Mouse (Mus musculus): Measurements from ENCODE around the gene Sh2d3c. TPM values are rescaled to one million over a fixed set of nuclear protein-coding genes. Genes with fewer than 3 reads are reported as not detected.
A peak's percentile ranks its signal among the peaks of the same experiment; 100 is the strongest.

Gene Sh2d3c
- polyA plus RNA-seq, 1 experiment from 2014 or later: 13.1 TPM

DNA sequence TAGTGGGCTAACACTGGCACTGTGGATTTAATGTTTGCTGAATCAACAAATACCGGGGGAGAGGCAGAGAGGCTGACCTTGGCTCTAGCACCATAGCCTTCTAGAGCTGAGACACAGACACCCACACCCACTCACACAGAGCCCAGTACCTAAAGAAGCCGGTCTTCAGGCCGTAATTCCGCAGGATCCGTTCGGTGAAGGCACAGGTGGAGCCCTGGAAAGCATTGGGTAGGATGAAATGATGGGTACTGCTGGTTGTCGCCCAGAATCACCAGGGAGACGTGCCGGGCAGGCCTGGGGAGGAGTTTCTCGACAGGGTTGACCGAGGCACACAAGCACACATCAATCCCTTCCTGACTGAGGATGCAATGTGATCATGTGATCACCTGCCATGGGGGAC, 29.8 kb upstream of the Sh2d3c start:
- no peak overlapping the region for H3K4me3 ChIP-seq (ENCODE audit: low read depth, low read length)
- H3K9me3 ChIP-seq (ENCODE audit: control insufficient read depth, low read length): no peaks in the 10 kb centered on the region
- ATAC-seq (ENCODE audit: insufficient number of reproducible peaks, low FRiP score, low TSS enrichment, low read depth) (no peak), DNase-seq (ENCODE audit: low spot score) (no peak)
- peaks cover 15% of the 10 kb centered on the region for H3K36me3 ChIP-seq (ENCODE audit: control insufficient read depth, insufficient read depth, low read length)
- peaks cover 3% of the 10 kb centered on the region; the same call in 1 of the 2 replicates for H3K4me1 ChIP-seq (ENCODE audit: control insufficient read depth, insufficient read depth, low read length)
- H3K27ac ChIP-seq (replicated peaks; ENCODE audit: low read depth, low read length): no peak overlapping the region
- H3K4me2 ChIP-seq (ENCODE audit: low read depth, severe bottlenecking): no peak overlapping the region
- H3K9ac ChIP-seq (ENCODE audit: low read length): no peak overlapping the region
- H3K27me3 ChIP-seq (ENCODE audit: control insufficient read depth, insufficient read depth, low read length): no peaks in the 10 kb centered on the region
- 83% methylated on average over 11 of the region's 11 CpGs for WGBS

DNA sequence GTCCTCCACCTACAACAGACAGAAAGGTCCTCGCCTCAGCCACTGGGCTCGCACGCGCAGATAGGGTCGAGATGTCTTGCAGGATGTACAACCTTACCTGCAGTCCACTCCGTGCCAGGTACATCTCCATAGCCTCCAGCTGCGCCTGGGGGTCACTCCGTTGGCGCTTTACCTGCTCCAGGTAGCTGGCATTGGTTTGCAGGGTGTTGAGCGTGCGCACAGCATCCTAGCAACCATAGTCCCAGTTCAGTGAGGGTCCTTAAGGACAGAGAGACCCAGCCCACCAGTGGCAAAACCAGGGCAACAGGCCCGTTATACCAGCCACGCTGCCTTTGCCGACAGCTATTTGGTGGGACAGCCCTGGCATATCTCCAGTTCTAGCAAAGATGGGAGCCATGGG, 28.4 kb upstream of the Sh2d3c start:
- Histone ChIP-seq H3K27ac (replicated peaks; ENCODE audit: low read depth, low read length) (no peak overlapping the region), H3K9me3 (ENCODE audit: control insufficient read depth, low read length) (no peaks in the 10 kb centered on the region), H3K9ac (ENCODE audit: low read length) (no peak overlapping the region), H3K27me3 (ENCODE audit: control insufficient read depth, insufficient read depth, low read length) (no peaks in the 10 kb centered on the region), H3K4me3 (ENCODE audit: low read depth, low read length) (no peak overlapping the region), H3K36me3 (ENCODE audit: control insufficient read depth, insufficient read depth, low read length) (peaks cover 3% of the 10 kb centered on the region; the same call in 1 of the 2 replicates), H3K4me1 (ENCODE audit: control insufficient read depth, insufficient read depth, low read length) (peaks cover 3% of the 10 kb centered on the region; the same call in 1 of the 2 replicates), H3K4me2 (ENCODE audit: low read depth, severe bottlenecking) (no peak overlapping the region; the same call in 1 of the 2 replicates)
- DNase-seq (ENCODE audit: low spot score) (no peak), ATAC-seq (ENCODE audit: insufficient number of reproducible peaks, low FRiP score, low TSS enrichment, low read depth) (no peak)
- 96% methylated on average over 14 of the region's 14 CpGs for whole genome bisulfite sequencing

DNA sequence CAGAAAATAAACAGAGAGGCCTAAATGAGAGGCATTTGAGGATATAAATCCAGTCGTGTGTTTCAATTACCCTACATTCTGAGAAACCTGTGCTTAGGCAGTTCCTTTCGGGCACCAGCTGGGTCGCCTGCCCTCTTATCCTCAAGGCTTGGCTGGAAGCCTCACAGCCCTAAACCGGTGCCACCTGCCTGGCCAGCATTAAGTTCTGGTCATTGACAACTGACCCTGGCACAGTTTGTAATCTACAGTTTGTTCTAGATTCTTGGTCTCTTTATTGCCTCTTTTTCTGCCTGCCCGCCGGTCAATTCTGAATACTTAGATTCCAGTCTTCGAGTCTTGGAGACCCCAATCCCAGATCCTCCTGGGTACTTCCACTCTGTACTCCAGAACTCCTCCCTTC, 27.6 kb upstream of the Sh2d3c start:
- Histone ChIP-seq H3K9me3 (ENCODE audit: control insufficient read depth, low read length) (no peaks in the 10 kb centered on the region), H3K27me3 (ENCODE audit: control insufficient read depth, insufficient read depth, low read length) (no peaks in the 10 kb centered on the region), H3K4me3 (ENCODE audit: low read depth, low read length) (peak overlapping the region; percentile 61), H3K9ac (ENCODE audit: low read length) (peak overlapping the region; percentile 84; the same call in 1 of the 2 replicates), H3K4me2 (ENCODE audit: low read depth, severe bottlenecking) (peak overlapping the region; percentile 79), H3K27ac (replicated peaks; ENCODE audit: low read depth, low read length) (no peak overlapping the region), H3K36me3 (ENCODE audit: control insufficient read depth, insufficient read depth, low read length) (no peaks in the 10 kb centered on the region), H3K4me1 (ENCODE audit: control insufficient read depth, insufficient read depth, low read length) (peaks cover 3% of the 10 kb centered on the region; the same call in 1 of the 2 replicates)
- ATAC-seq (ENCODE audit: insufficient number of reproducible peaks, low FRiP score, low TSS enrichment, low read depth) (no peak), DNase-seq (ENCODE audit: low spot score) (no peak)
- WGBS: 29% methylated on average over 7 of the region's 7 CpGs

DNA sequence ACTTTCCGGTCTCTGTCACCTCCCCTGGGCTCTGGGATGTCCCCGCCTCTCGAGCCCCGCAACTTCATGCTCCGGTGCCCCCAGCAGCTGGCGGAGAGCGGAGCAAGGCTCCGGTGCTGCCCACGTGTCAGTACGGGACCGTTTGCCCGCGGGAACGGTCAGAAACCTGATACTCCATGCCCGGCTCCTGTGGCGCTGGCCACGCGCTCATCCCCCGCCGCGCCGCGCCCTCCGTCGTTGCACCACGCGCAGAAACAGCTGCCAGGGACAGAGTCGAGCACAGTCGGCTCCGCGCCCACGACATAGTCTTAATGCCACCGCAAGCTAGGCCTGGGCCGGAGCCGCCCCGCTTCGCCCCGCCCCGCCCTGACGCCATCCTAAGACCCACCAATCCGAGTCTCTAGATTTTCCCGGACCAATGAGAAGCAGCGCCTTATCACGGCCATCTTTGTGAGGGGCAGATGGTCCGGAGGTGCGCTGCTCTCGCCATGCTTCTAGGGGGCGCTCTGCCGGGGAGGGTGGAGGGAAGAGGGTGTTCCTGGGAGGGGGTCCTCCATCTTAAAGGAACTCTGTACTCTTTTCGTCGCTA, 26.9 kb upstream of the Sh2d3c start:
- Histone ChIP-seq H3K4me1 (ENCODE audit: control insufficient read depth, insufficient read depth, low read length) (peaks cover 3% of the 10 kb centered on the region; the same call in 1 of the 2 replicates), H3K27me3 (ENCODE audit: control insufficient read depth, insufficient read depth, low read length) (no peaks in the 10 kb centered on the region), H3K4me3 (ENCODE audit: low read depth, low read length) (peak overlapping the region; percentile 61), H3K4me2 (ENCODE audit: low read depth, severe bottlenecking) (peak overlapping the region; percentile 79), H3K9ac (ENCODE audit: low read length) (peak overlapping the region; percentile 84), H3K36me3 (ENCODE audit: control insufficient read depth, insufficient read depth, low read length) (no peaks in the 10 kb centered on the region), H3K27ac (replicated peaks; ENCODE audit: low read depth, low read length) (0 out of 2 replicates have a peak overlapping the region, but pooled peaks have one; percentile 1), H3K9me3 (ENCODE audit: control insufficient read depth, low read length) (no peaks in the 10 kb centered on the region)
- under 1% methylated on average over 51 of the region's 51 CpGs for WGBS
- ATAC-seq (ENCODE audit: insufficient number of reproducible peaks, low FRiP score, low TSS enrichment, low read depth) (peak; percentile 96), DNase-seq (ENCODE audit: low spot score) (peak; percentile 99)

DNA sequence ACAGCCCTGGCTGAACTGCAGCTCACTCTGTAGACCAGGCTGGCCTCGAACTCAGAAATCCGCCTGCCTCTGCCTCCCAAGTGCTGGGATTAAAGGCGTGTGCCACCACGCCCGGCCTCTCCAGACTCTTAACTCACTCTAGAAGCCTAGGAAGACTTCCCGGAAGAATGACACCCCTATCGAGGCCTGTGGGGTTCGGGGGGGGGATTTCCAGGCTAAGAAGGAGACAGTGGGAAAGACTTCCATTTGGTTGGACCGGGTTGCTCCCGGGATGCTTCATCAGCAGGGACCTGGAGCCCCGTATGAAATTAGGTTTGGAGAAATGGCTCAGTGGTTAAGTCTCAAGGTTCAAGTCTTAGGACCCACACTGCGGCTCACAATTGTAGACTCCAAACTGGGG, 26.2 kb upstream of the Sh2d3c start:
- peak overlapping the region; percentile 61; the same call in 1 of the 2 replicates for H3K4me3 ChIP-seq (ENCODE audit: low read depth, low read length)
- DNase-seq (ENCODE audit: low spot score) (no peak), ATAC-seq (ENCODE audit: insufficient number of reproducible peaks, low FRiP score, low TSS enrichment, low read depth) (no peak)
- no peaks in the 10 kb centered on the region for H3K27me3 ChIP-seq (ENCODE audit: control insufficient read depth, insufficient read depth, low read length)
- peaks cover 3% of the 10 kb centered on the region; the same call in 1 of the 2 replicates for H3K4me1 ChIP-seq (ENCODE audit: control insufficient read depth, insufficient read depth, low read length)
- WGBS: 89% methylated on average over 12 of the region's 12 CpGs
- H3K27ac ChIP-seq (replicated peaks; ENCODE audit: low read depth, low read length): no peak overlapping the region
- peak overlapping the region; percentile 5; the same call in 1 of the 2 replicates for H3K9ac ChIP-seq (ENCODE audit: low read length)
- peak overlapping the region; percentile 79; the same call in 1 of the 2 replicates for H3K4me2 ChIP-seq (ENCODE audit: low read depth, severe bottlenecking)
- H3K9me3 ChIP-seq (ENCODE audit: control insufficient read depth, low read length): no peaks in the 10 kb centered on the region
- no peaks in the 10 kb centered on the region for H3K36me3 ChIP-seq (ENCODE audit: control insufficient read depth, insufficient read depth, low read length)

DNA sequence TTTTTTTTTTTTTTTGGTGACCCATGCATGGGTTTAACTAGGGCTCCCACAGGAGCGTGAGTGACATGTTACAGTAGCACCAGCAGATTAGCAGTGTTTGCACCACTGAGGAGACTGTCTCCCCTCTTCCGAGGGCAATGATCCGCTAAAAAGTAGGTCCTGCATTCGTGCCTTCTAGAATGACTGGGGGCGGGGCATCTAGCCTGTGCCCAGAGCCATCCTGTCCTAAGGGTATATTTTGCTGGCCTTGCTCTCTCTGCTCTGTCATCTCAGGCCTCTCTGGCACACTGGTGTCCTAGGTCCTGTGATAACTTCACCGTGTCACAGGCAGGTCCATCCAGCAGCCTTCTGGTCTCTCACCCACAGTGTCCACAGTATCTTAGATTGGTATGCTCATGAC, 21.2 kb upstream of the Sh2d3c start:
- Histone ChIP-seq H3K9ac (ENCODE audit: low read length) (no peak overlapping the region), H3K4me1 (ENCODE audit: control insufficient read depth, insufficient read depth, low read length) (no peaks in the 10 kb centered on the region), H3K4me3 (ENCODE audit: low read depth, low read length) (no peak overlapping the region), H3K9me3 (ENCODE audit: control insufficient read depth, low read length) (no peaks in the 10 kb centered on the region), H3K27me3 (ENCODE audit: control insufficient read depth, insufficient read depth, low read length) (no peaks in the 10 kb centered on the region), H3K27ac (replicated peaks; ENCODE audit: low read depth, low read length) (no peak overlapping the region), H3K36me3 (ENCODE audit: control insufficient read depth, insufficient read depth, low read length) (peaks cover 7% of the 10 kb centered on the region; the same call in 1 of the 2 replicates), H3K4me2 (ENCODE audit: low read depth, severe bottlenecking) (no peak overlapping the region)
- 80% methylated on average over 6 of the region's 6 CpGs for WGBS
- ATAC-seq (ENCODE audit: insufficient number of reproducible peaks, low FRiP score, low TSS enrichment, low read depth): no peak
- DNase-seq (ENCODE audit: low spot score): no peak

DNA sequence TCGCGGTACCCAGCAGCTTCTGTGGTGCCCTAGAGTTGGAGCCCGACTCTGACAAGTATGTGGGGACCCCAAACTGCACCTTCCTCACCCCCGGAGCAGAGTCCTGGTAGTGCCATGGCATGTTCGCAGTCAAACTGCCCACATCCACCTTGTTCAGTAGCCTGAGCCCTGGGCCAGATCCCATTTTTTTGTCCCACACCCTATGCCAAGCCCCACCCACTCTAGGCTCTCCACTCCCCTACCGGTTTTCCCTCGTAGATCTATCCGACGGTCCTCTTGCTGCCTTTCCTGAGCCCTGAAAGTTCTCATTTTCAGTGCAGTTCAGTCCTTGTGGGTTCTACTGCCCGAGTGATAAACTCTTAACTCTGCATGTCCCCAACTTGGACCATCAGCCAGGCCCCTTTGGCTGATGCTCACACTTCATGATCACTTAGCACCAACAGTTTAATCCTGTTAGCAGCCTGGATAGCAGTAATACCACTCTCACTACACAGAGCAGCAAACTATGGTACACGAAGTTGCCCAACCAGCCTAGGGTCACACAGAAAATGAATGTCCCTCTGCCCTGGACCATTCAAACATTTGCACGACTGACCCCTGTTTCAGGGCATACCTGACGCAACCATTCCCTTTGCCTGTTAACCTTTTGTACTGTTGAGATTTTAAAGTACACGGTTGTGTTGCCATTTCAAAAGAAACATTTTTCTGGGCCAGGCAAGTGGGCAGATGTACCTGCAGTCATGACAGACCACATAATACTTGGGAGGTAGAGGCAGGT, 19.7 kb upstream of the Sh2d3c start:
- peaks cover 16% of the 10 kb centered on the region for H3K36me3 ChIP-seq (ENCODE audit: control insufficient read depth, insufficient read depth, low read length)
- 88% methylated on average over 14 of the region's 14 CpGs for WGBS
- no peak for DNase-seq (ENCODE audit: low spot score)
- no peak overlapping the region for H3K4me3 ChIP-seq (ENCODE audit: low read depth, low read length)
- no peak for ATAC-seq (ENCODE audit: insufficient number of reproducible peaks, low FRiP score, low TSS enrichment, low read depth)
- no peaks in the 10 kb centered on the region for H3K9me3 ChIP-seq (ENCODE audit: control insufficient read depth, low read length)
- no peaks in the 10 kb centered on the region for H3K27me3 ChIP-seq (ENCODE audit: control insufficient read depth, insufficient read depth, low read length)
- H3K4me1 ChIP-seq (ENCODE audit: control insufficient read depth, insufficient read depth, low read length): no peaks in the 10 kb centered on the region
- no peak overlapping the region for H3K4me2 ChIP-seq (ENCODE audit: low read depth, severe bottlenecking)
- H3K9ac ChIP-seq (ENCODE audit: low read length): no peak overlapping the region
- no peak overlapping the region for H3K27ac ChIP-seq (replicated peaks; ENCODE audit: low read depth, low read length)

DNA sequence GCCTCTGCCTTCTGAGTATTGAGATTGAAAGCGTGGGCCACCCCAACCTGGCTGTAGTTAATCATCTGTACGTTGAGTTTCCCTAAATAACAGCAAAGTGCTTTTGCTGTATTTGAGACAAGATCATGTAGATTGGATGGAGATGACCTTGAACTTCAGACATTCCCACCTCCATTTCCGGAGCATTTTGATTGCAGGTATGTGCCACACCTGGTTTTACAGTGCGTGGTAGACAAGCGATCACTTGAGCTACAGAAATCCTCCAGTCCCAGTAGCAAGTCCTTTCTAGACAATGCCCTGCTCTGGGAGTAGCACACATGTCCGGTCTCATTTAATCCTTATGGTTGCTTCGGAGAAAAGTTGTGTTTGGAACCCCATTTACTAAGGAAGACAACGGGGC, 17.8 kb upstream of the Sh2d3c start:
- Histone ChIP-seq H3K27me3 (ENCODE audit: control insufficient read depth, insufficient read depth, low read length) (no peaks in the 10 kb centered on the region), H3K4me3 (ENCODE audit: low read depth, low read length) (no peak overlapping the region), H3K36me3 (ENCODE audit: control insufficient read depth, insufficient read depth, low read length) (peaks cover 25% of the 10 kb centered on the region), H3K4me2 (ENCODE audit: low read depth, severe bottlenecking) (no peak overlapping the region), H3K27ac (replicated peaks; ENCODE audit: low read depth, low read length) (no peak overlapping the region), H3K9me3 (ENCODE audit: control insufficient read depth, low read length) (no peaks in the 10 kb centered on the region), H3K9ac (ENCODE audit: low read length) (no peak overlapping the region), H3K4me1 (ENCODE audit: control insufficient read depth, insufficient read depth, low read length) (no peaks in the 10 kb centered on the region)
- 96% methylated on average over 8 of the region's 8 CpGs for WGBS
- DNase-seq (ENCODE audit: low spot score): no peak
- no peak for ATAC-seq (ENCODE audit: insufficient number of reproducible peaks, low FRiP score, low TSS enrichment, low read depth)

Measured in limb, embryonic 11.5 days (tissue).